Mouse (Mus musculus) lung, adult 18-20 months (tissue): ENCODE data around the gene 4933427D14Rik.

Experiments
- DNase-seq, 2 experiments: peaks; one replicate each; pipeline ENCODE4 v3.0.0; 2022; ENCODE audit warnings: mixed read lengths in 2 of 2

4933427D14Rik gene

GRCm38 (mm10) chr11:72140198-72140597 is 67.1 kb downstream of the 4933427D14Rik start:
- DNase-seq, result no peak

- DNase-seq, result peak; percentile 66 to 79
These were observed 70.9 kb downstream of the 4933427D14Rik start for GRCm38 (mm10) chr11:72136231-72136982.

GRCm38 (mm10) chr11:72135383-72136158 is 71.7 kb downstream of the 4933427D14Rik start, which contains the start of gene Pitpnm3:
Gene Pitpnm3, minus strand, starts transcription at chr11:72135778.
- peak; percentile 69 to 71 for DNase-seq

GRCm38 (mm10) chr11:72134536-72135382 is 72.5 kb downstream of the 4933427D14Rik start:
- no peak for DNase-seq

GRCm38 (mm10) chr11:72133075-72133474 is 74.2 kb downstream of the 4933427D14Rik start:
- DNase-seq, result peak in 1 of 2 experiments; percentile 36

GRCm38 (mm10) chr11:72132266-72132665 is 75.0 kb downstream of the 4933427D14Rik start:
- DNase-seq, result peak; percentile 89 to 91

- no peak for DNase-seq
These were observed 75.6 kb downstream of the 4933427D14Rik start for GRCm38 (mm10) chr11:72131697-72132096.

GRCm38 (mm10) chr11:72130905-72131304 is 76.4 kb downstream of the 4933427D14Rik start:
- DNase-seq, result no peak

- DNase-seq, result no peak
These were observed 76.8 kb downstream of the 4933427D14Rik start for GRCm38 (mm10) chr11:72130472-72130871.

GRCm38 (mm10) chr11:72130021-72130420 is 77.2 kb downstream of the 4933427D14Rik start:
- DNase-seq, result peak; percentile 89 to 92

GRCm38 (mm10) chr11:72129032-72129894 is 78.0 kb downstream of the 4933427D14Rik start:
- no peak for DNase-seq

- no peak for DNase-seq
These were observed 79.6 kb downstream of the 4933427D14Rik start for GRCm38 (mm10) chr11:72127450-72128189.

- no peak for DNase-seq
These were observed 81.5 kb downstream of the 4933427D14Rik start for GRCm38 (mm10) chr11:72125781-72126180.

- DNase-seq, result peak; percentile 40 to 44
These were observed 83.7 kb downstream of the 4933427D14Rik start for GRCm38 (mm10) chr11:72123531-72123930.

- DNase-seq, result no peak
These were observed 86.9 kb downstream of the 4933427D14Rik start for GRCm38 (mm10) chr11:72120354-72120753.

GRCm38 (mm10) chr11:72118630-72119029 is 88.6 kb downstream of the 4933427D14Rik start:
- no peak for DNase-seq

- DNase-seq, result no peak
These were observed 94.0 kb downstream of the 4933427D14Rik start for GRCm38 (mm10) chr11:72113296-72113695.

- no peak for DNase-seq
These were observed 96.5 kb downstream of the 4933427D14Rik start for GRCm38 (mm10) chr11:72110726-72111125.

- DNase-seq, result no peak
These were observed 103.0 kb downstream of the 4933427D14Rik start for GRCm38 (mm10) chr11:72104223-72104622.
